Mouse (Mus musculus) retina, postnatal 7 days (tissue): ENCODE results near the gene Cdcp1.

ENCODE experiments used
- DNase-seq: peaks from one replicate; pipeline ENCODE4 v3.0.0-alpha.2; 2012; ENCODE audit warnings: low read depth, low spot score

Gene Cdcp1

GRCm38 (mm10) chr9:123215621-123216440 lies at the start of gene Cdcp1:
TSS of gene Cdcp1 (minus strand) at chr9:123216038.
- DNase-seq, result no peak

GRCm38 (mm10) chr9:123260611-123261021 lies 44.8 kb upstream of the Cdcp1 start, which contains the start of gene Tmem158:
TSS of gene Tmem158 (minus strand) at chr9:123260764.
- DNase-seq, result peak; percentile 76

GRCm38 (mm10) chr9:123259896-123260610 lies 44.2 kb upstream of the Cdcp1 start:
- peak; percentile 40 for DNase-seq

- DNase-seq, result peak; percentile 66
These were observed 43.6 kb upstream of the Cdcp1 start for GRCm38 (mm10) chr9:123259461-123259895.

GRCm38 (mm10) chr9:123258796-123259195 lies 43.0 kb upstream of the Cdcp1 start:
- DNase-seq, result no peak

GRCm38 (mm10) chr9:123255736-123256135 lies 39.9 kb upstream of the Cdcp1 start:
- DNase-seq, result no peak

- no peak for DNase-seq
These were observed 32.2 kb upstream of the Cdcp1 start for GRCm38 (mm10) chr9:123247992-123248391.

DNA sequence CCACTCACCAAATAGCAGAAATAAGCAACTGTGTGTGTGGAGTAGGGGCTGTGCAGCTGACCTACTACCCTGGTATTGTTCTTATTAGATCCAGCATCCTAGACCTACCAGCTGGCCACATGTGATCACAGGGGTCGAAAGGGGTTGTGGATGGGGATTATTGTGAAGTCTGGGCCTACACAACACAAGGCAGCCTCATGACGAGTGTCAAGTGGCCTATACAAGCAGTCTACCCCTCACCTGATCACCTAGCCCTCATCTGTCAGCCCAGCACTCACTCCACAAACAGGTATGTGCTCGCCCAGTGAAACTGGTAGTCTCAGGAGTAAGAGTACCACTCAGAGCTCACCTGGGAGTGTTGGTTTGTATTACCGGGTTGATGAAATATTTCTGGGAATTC lies 29.3 kb upstream of the Cdcp1 start:
- no peak for DNase-seq

DNA sequence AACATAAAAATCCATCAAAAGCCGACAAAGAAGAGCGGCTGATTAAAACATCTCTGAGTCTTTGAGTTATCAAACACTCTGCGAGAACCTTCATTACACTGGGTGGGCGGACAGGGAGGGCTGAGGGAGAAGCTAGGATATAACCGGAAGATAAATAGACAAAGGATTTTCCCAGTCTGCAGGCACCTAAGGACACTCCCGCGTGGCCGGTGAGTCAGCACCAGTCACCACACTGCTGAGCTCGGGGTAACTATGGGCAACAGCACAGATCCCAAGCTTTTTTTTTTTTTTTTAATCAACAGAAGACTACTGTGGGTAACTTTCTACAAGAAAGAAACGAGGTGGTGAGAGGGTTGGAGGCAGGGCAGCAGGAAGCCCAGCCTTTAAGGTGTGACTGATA lies 28.1 kb upstream of the Cdcp1 start:
- no peak for DNase-seq

DNA sequence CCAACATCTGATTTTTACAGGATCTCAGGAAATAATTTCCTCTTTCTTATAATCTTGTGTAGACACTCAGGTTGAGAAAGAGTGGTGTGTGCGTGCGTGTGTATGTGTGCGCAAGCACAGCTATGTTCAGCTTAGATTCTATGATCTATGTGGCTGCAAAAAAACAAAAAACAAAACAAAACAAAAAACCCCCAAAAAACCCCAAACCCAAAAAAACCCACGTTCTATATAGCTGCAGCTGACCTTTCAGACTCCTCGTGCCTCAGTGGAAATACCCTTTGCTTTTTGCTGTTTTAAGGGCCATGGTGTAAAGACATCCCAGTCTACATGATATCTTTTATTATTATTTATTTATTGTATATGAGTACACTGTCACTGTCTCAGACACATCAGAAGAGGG lies 25.4 kb upstream of the Cdcp1 start:
- no peak for DNase-seq

GRCm38 (mm10) chr9:123240751-123241150 lies 24.9 kb upstream of the Cdcp1 start:
- DNase-seq, result no peak

GRCm38 (mm10) chr9:123240271-123240670 lies 24.4 kb upstream of the Cdcp1 start:
- DNase-seq, result no peak

GRCm38 (mm10) chr9:123239651-123240050 lies 23.8 kb upstream of the Cdcp1 start:
- DNase-seq, result no peak

GRCm38 (mm10) chr9:123238256-123239045 lies 22.6 kb upstream of the Cdcp1 start:
- DNase-seq, result no peak

DNA sequence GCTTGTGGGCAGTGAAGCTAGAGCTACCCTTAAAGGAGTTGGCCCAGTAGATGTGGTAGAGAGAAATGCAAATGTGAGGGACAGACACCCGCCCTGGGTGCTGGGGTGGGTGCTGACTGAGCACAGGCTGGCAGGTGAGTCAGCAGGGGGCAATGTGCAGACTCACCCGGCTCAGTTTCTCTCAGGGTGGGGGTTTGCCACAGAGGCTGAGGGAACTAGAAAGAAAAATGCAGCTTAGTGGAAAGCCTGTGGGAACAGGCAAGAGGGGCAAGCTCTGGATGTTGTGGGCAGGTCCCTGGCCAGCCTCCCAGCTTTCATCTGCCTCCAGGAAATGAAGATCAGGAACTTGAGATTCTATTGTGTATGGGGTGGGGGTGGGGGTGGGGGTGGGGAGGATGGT lies 21.9 kb upstream of the Cdcp1 start:
- DNase-seq, result no peak

- no peak for DNase-seq
These were observed 19.8 kb upstream of the Cdcp1 start for GRCm38 (mm10) chr9:123235621-123236020.

GRCm38 (mm10) chr9:123229826-123230225 lies 14.0 kb upstream of the Cdcp1 start:
- no peak for DNase-seq

DNA sequence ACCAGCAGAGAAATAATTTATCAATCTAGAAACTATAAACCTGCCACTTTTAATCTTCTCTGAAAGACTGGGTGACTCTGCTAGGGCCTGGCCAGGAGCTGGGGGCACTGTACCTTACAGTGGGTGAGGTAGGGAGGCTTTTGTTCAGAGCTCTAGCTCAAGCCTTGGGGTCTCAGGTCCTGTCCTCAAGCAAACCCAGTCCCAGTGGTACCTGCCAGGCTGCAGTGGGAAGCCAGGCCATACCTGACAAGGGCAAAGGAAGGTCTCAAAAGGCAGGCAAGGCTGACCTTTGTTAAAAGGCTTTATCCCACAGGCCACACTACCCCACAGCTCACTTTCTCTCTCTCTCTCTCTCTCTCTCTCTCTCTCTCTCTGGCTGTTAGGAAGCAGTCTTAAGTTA lies 12.8 kb upstream of the Cdcp1 start:
- no peak for DNase-seq

DNA sequence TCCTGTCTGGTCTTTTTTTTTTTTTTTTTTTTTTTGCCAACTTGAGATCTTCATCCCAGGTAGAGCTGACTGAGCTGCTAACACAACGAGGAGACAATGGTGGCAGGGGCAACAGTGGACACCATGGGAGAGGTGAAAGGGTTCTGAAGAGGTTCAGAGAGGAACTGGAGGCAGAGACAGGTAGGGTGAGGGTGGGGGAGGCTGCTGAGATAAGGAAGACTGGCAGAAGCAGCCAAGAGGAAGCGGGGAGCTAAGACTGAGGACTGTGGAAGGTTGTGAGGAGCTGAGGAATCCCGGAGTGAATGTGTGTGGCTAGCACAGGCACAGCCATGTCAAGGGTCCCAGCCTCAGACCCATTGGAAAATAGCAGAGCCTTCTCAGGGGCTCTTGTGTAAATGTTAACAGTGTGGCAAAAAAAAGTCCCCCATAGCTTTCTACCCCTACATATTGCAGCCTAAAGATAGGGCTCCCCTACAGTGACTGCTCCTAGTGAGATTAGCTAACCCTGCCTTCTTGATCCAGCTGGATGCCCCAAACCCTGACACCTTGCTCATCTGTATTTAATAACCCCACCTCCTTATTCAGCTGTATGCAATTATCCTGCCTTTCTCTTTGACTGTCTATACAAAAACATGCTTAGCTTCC lies 11.4 kb upstream of the Cdcp1 start:
- DNase-seq, result no peak

GRCm38 (mm10) chr9:123224863-123225431 lies 9.1 kb upstream of the Cdcp1 start:
- DNase-seq, result no peak

DNA sequence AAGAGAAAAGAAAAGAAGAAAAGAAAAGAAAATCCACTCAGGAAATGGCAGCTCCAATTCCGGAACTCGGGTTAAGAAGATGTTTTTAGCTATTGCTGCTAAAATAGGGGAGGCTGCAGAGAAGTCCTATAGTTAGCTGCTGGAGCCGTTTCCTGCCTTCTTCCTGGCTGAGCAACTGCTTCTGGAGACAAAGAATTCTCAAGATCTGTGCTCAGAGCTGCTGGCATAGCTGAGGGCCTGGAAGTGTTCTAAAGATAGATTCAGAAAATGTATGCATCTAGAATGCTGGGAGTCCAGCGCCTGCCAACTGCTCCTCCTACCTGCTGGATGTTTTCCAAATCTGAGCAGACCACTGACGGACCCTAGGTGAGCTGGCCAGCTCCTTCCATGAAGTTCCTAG lies 4.0 kb upstream of the Cdcp1 start:
- no peak for DNase-seq
